Mouse (Mus musculus): Measurements from ENCODE around the gene Dock9. TPM values are rescaled to one million over a fixed set of nuclear protein-coding genes. Genes with fewer than 3 reads are reported as not detected.

The Dock9 gene
- polyA plus RNA-seq, 1 experiment = not detected

DNA sequence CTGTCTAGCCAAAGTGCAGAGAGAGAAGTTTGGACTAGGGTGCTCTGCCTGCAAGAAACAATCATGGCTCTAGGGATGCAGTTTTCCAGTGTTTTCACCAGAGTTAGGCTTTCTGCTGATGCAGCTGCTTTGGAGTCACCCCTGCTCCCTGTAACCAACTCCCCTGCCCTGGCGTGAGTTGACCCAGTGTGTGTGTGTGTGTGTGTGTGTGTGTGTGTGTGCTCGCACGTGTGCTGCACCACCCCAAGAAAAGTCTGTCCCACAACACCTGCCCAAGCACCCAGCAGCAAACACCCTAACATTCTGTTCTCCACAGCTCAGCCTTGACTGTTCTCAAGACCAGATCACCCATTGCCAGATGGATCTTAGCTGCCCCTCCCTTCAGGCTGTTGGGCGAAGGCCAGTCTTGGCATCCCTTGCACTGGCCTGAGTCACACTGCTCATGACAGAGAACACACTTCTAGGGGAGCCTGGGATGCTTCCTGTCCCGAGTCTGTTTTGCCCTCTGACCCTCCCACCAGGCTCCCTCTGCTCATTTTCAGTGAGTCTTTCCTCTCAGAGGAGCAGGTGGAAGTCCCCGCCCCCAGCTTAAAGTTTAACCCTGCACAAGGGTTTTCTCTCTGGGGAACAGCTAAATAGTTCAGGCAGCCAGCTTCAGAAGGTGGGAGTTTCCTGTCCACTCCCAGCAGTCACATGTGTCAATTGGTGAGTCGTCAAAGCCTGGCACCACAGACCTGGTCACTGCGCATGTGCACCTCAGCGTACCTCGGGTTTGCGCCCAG, 26.9 kb upstream of the Dock9 start:
- 0 out of 2 replicates have a peak, but pooled peaks cover 7% of the 10 kb centered on the region for H3K4me1 ChIP-seq (ENCODE audit: control insufficient read depth, insufficient read depth, low read length)
- H3K4me3 ChIP-seq (ENCODE audit: insufficient read depth, low read depth, low read length) = no peak overlapping the region
- WGBS = 69% methylated on average over 11 of the region's 11 CpGs
- TF ChIP-seq CTCF (IDR thresholded peaks at IDR 0.05; ENCODE audit: insufficient read depth, low read depth, low read length) (no peak), POLR2A (IDR thresholded peaks at IDR 0.05; ENCODE audit: insufficient read depth, low read depth, low read length) (no peak)
- H3K27ac ChIP-seq (ENCODE audit: insufficient read depth, low read depth, low read length) = no peak overlapping the region

- no peak overlapping the region for H3K4me3 ChIP-seq (ENCODE audit: insufficient read depth, low read depth, low read length)
- TF ChIP-seq CTCF (IDR thresholded peaks at IDR 0.05; ENCODE audit: insufficient read depth, low read depth, low read length) (no peak), POLR2A (IDR thresholded peaks at IDR 0.05; ENCODE audit: insufficient read depth, low read depth, low read length) (no peak)
- 93% methylated on average over 3 of the region's 3 CpGs for WGBS
Measured at GRCm38 (mm10) chr14:121822997-121823396, 25.4 kb upstream of the Dock9 start.

DNA sequence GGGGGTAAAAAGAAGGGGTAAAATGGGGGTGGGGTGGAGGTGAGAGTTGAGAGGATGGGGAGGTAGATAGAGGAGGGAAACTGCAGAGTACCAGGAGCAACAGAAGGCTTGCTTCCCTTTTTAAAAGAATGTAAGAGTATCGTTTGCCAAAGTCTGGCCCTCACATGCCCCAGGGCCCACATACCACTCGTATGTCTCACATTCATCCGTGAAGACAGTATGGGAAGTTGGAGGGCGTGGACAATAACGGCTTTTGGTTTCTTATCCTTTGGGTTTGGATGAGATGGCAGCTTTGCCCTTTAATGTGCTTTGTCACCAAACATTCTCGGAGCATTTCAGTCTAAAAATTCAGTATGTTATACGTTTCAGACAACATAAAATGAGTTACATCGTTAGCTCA, 24.9 kb upstream of the Dock9 start:
- 87% methylated on average over 8 of the region's 8 CpGs for WGBS
- TF ChIP-seq CTCF (IDR thresholded peaks at IDR 0.05; ENCODE audit: insufficient read depth, low read depth, low read length) (no peak), POLR2A (IDR thresholded peaks at IDR 0.05; ENCODE audit: insufficient read depth, low read depth, low read length) (no peak)
- Histone ChIP-seq H3K4me3 (ENCODE audit: insufficient read depth, low read depth, low read length) (no peak overlapping the region), H3K27ac (ENCODE audit: insufficient read depth, low read depth, low read length) (no peak overlapping the region), H3K4me1 (ENCODE audit: control insufficient read depth, insufficient read depth, low read length) (0 out of 2 replicates have a peak, but pooled peaks cover 7% of the 10 kb centered on the region)

More at GRCm38 (mm10) chr14:121822997-121823396, 25.4 kb upstream of the Dock9 start:
- H3K4me1 ChIP-seq (ENCODE audit: control insufficient read depth, insufficient read depth, low read length) = 0 out of 2 replicates have a peak, but pooled peaks cover 7% of the 10 kb centered on the region
- H3K27ac ChIP-seq (ENCODE audit: insufficient read depth, low read depth, low read length) = no peak overlapping the region

- H3K4me3 ChIP-seq (ENCODE audit: insufficient read depth, low read depth, low read length) = no peak overlapping the region
- H3K27ac ChIP-seq (ENCODE audit: insufficient read depth, low read depth, low read length) = no peak overlapping the region
- TF ChIP-seq POLR2A (IDR thresholded peaks at IDR 0.05; ENCODE audit: insufficient read depth, low read depth, low read length) (no peak), CTCF (IDR thresholded peaks at IDR 0.05; ENCODE audit: insufficient read depth, low read depth, low read length) (no peak)
- whole genome bisulfite sequencing = 68% methylated on average over 4 of the region's 4 CpGs
- no peaks in the 10 kb centered on the region for H3K4me1 ChIP-seq (ENCODE audit: control insufficient read depth, insufficient read depth, low read length)
Measured at GRCm38 (mm10) chr14:121806791-121807190, 9.2 kb upstream of the Dock9 start.

- Histone ChIP-seq H3K4me1 (ENCODE audit: control insufficient read depth, insufficient read depth, low read length) (no peaks in the 10 kb centered on the region), H3K4me3 (ENCODE audit: insufficient read depth, low read depth, low read length) (no peak overlapping the region), H3K27ac (ENCODE audit: insufficient read depth, low read depth, low read length) (no peak overlapping the region)
- TF ChIP-seq POLR2A (IDR thresholded peaks at IDR 0.05; ENCODE audit: insufficient read depth, low read depth, low read length) = no peak
- TF ChIP-seq CTCF (IDR thresholded peaks at IDR 0.05; ENCODE audit: insufficient read depth, low read depth, low read length) = no peak
- 80% methylated on average over 3 of the region's 3 CpGs for WGBS
Measured at GRCm38 (mm10) chr14:121806316-121806715, 8.7 kb upstream of the Dock9 start.

- H3K4me1 ChIP-seq (ENCODE audit: control insufficient read depth, insufficient read depth, low read length) = no peaks in the 10 kb centered on the region
- WGBS = 92% methylated on average over 4 of the region's 4 CpGs
- H3K4me3 ChIP-seq (ENCODE audit: insufficient read depth, low read depth, low read length) = no peak overlapping the region
- H3K27ac ChIP-seq (ENCODE audit: insufficient read depth, low read depth, low read length) = no peak overlapping the region
- no peak for TF ChIP-seq CTCF (IDR thresholded peaks at IDR 0.05; ENCODE audit: insufficient read depth, low read depth, low read length)
- no peak for TF ChIP-seq POLR2A (IDR thresholded peaks at IDR 0.05; ENCODE audit: insufficient read depth, low read depth, low read length)
Measured at GRCm38 (mm10) chr14:121804461-121804860, 6.8 kb upstream of the Dock9 start.

DNA sequence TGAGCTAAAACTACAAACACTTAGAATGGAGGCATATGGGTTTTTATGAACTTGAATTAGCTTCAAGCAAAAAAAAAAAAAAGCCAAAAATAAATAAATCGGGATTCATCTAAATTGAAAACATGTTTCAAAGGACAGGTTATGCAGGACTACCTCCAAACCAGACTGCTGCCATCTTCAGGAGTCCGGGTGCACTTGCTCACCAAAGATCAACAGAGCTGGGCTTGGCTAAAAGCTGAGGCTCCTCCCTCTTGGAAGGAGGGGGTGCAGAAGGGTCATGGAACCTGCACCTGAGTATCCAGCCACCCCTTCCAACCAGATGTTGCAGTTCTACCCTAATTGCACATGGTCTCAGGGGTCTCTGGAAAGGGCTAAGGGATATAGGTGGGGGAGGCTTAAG, 3.3 kb upstream of the Dock9 start:
- WGBS = 28% methylated on average over 2 of the region's 2 CpGs
- no peak for TF ChIP-seq CTCF (IDR thresholded peaks at IDR 0.05; ENCODE audit: insufficient read depth, low read depth, low read length)
- TF ChIP-seq POLR2A (IDR thresholded peaks at IDR 0.05; ENCODE audit: insufficient read depth, low read depth, low read length) = no peak
- H3K4me1 ChIP-seq (ENCODE audit: control insufficient read depth, insufficient read depth, low read length) = peaks cover 9% of the 10 kb centered on the region
- no peak overlapping the region for H3K27ac ChIP-seq (ENCODE audit: insufficient read depth, low read depth, low read length)
- H3K4me3 ChIP-seq (ENCODE audit: insufficient read depth, low read depth, low read length) = no peak overlapping the region

- TF ChIP-seq POLR2A (IDR thresholded peaks at IDR 0.05; ENCODE audit: insufficient read depth, low read depth, low read length) (no peak), CTCF (IDR thresholded peaks at IDR 0.05; ENCODE audit: insufficient read depth, low read depth, low read length) (no peak)
- H3K4me3 ChIP-seq (ENCODE audit: insufficient read depth, low read depth, low read length) = no peak overlapping the region
- peaks cover 9% of the 10 kb centered on the region for H3K4me1 ChIP-seq (ENCODE audit: control insufficient read depth, insufficient read depth, low read length)
- H3K27ac ChIP-seq (ENCODE audit: insufficient read depth, low read depth, low read length) = no peak overlapping the region
- WGBS = 83% methylated on average over 7 of the region's 7 CpGs
Measured at GRCm38 (mm10) chr14:121799112-121799511, 1.5 kb upstream of the Dock9 start.

GRCm38 (mm10) chr14:121798411-121798799, 768 bp upstream of the Dock9 start:
- under 1% methylated on average over 22 of the region's 22 CpGs for WGBS
- Histone ChIP-seq H3K4me3 (ENCODE audit: insufficient read depth, low read depth, low read length) (peak overlapping the region; percentile 93), H3K27ac (ENCODE audit: insufficient read depth, low read depth, low read length) (peak overlapping the region; percentile 93), H3K4me1 (ENCODE audit: control insufficient read depth, insufficient read depth, low read length) (peaks cover 9% of the 10 kb centered on the region)
- TF ChIP-seq CTCF (IDR thresholded peaks at IDR 0.05; ENCODE audit: insufficient read depth, low read depth, low read length) (no peak), POLR2A (IDR thresholded peaks at IDR 0.05; ENCODE audit: insufficient read depth, low read depth, low read length) (peak; percentile 85)

Data from olfactory bulb, adult 2 months (tissue).